Mouse (Mus musculus) c-Kit-negative CD71-positive TER-119-positive erythroid progenitor cells, embryonic 14.5 days (primary cell): ENCODE data around the gene Pawr.
A peak's percentile ranks its signal among the peaks of the same experiment; 100 is the strongest.

ENCODE experiments used
- DNase-seq: peaks from one replicate; pipeline ENCODE4 v3.0.0-alpha.2; 2013; ENCODE audit warnings: low read depth, low spot score

The Pawr gene

DNA sequence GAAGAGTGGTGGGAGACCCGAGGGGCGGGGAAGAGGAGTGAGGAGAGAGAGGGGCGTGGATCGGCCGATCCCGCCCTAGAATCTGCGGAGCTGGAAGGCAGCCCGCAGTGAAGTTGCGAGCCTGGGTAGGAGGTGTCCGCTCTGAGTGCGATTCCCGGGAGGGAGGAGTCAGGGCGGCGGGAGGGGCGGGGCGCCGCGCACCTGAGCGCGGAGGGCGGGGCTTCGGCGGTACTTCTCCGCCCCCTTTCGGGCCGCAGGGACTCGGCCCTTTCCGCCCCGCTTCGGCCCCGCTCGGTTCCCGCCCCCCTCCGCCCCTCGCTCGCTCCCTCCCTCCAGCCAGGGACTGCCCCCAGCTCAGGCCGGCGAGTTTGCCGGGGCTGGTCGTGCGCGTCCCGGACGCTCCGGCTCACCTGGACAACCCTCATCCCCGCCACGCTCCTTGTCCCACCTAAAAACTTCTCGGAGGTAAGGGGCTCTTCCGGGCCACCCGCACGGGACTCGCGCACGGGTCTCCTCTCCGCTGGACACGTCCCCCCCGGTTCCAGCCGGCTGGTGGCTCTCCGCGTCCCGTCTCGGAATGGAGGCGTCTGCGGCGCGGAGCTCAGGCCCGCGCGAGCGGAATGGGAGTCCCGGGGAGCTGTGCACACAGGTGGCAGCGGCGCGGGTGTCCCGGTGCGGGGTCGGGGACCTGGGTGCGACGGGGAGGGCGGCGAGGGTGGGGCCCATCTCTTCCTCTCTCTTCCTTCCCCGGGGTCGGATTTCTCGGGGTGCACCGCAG is at the start of gene Pawr:
TSS of gene Pawr (plus strand) at position 338 of the 778 bp plus-strand sequence.
- peak; percentile 64 for DNase-seq

DNA sequence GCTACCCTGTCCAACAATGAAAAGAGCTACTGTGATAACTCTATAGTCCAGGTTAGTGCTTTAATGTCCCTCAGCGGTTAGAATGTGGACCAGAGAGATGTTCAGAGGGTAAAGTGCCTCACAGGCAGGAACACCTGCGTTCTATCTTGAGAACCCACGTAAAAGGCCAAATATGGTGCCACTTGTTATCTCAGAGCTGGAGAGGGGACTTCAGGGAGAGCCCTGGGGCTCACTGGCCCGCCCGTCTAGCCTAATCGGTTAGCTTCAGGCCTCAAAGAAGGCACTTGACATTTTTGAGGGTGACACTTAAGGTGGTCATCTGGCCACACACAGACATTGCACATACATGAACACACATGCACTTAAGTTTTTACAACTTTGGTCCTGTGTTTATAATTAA is 49.6 kb upstream of the Pawr start:
- no peak for DNase-seq

DNA sequence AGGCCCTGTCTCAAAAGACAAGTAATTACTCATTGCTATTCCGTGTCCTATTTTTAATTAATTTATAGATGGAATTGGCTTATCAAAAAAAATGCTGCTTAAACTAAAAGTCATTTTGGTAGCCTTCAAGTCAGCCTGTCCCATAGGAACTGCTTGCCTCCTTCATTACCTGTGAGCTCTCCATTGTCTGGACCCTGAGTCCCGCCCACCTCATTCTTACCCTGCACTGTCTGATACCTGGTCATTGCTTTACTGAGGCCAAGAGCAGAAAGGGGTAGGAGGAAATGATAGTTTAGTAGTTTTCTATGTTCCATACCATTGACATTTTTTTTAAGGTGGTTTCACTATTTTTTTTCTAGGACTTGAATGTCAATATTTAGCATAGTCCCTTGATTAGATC is 48.5 kb upstream of the Pawr start:
- no peak for DNase-seq

DNA sequence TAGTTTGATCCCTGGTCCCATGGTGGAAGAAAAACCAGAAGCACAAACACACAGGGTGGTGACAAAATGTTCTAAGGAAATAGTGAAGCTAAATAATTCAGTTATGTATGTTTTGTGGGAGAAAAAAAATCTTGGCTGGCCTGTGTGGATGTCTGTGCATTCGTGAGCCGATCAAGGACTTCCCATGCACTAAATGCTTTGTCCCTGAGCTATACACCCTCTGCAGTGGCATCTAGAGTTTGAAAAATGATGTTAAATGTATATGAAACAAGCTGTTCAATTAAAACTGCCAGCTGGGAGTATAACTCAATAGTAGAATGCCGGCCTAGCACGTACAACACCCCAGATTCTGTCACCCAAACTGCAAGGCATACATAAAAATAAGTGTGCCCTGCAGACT is 48.1 kb upstream of the Pawr start:
- no peak for DNase-seq

- no peak for DNase-seq
These were observed 47.5 kb upstream of the Pawr start for GRCm38 (mm10) chr10:108284445-108284844.

- DNase-seq: no peak
These were observed 46.9 kb upstream of the Pawr start for GRCm38 (mm10) chr10:108284977-108285376.

DNA sequence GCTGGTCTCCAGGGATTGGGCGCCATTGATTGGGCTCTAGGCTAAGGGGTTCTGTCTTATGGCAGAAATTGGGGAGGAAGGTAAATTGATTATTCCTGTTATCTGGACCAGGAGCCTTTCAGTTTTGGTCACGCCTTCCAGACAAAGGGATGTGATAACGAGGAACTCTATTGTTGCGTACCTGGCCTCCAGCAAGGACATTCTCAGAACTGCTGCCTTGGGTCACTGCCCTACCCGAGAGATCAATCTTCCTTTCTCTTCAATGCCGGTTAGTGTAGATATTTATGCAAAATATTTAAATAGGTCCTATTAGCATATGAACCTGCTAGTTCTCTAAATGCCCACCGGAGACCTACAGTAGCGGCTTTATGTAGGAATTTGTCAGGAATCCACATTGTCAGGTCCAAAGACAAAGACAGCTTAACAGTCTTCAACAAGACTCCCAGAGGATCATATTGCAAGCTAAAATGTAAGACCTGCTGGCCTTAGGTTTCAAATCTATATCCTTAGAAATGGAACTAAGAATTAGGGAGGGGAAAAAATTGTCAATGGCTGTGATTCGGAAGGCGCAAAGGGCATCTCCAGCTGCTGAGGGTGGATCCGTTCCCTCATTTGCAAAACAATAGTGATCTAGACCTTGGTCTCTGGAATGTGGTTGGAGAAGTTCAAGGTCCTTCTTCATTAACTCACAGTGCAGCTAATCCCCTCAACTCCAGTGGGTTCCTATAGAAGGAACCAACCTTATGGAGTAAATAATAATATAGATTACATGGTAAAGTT is 45.1 kb upstream of the Pawr start:
- DNase-seq: no peak

GRCm38 (mm10) chr10:108287438-108287801 is 44.5 kb upstream of the Pawr start:
- no peak for DNase-seq

- DNase-seq: no peak
These were observed 41.9 kb upstream of the Pawr start for GRCm38 (mm10) chr10:108290046-108290445.

DNA sequence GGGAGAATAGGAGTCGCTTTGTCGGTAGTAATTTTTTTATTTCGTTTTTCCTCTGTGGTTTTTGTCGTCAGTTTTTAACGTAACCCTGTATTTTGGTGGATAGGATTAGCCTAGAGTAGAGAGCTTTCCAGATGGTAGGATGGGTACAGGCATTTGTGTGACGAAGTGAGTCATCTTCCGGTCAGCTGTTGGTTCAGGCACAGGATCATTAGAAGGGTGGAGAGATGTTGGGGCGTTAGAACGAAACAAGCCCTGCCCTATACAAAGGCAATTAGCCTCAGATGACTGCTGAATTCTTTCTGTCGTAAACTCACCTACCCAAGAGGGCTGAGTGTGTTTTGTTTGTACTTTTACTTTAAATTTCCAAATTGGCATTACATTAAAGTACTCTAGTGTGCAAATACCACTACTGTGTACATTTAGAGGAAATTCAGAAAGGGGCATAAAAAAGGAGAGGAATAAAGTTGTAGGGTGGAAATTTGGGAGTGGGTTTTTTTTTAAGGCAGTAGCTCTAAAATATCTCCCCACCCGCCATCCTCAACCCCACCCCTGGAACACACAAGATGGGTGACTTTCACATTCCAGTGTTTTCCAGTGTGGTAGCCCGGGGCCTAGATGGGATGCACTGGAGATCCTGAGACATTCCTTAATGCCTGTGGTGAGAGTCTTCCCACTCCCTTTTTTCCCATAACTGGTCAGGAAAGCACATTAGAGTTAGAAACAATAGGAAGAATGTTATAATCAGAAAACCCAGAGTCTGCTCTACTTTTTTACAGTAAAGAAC is 40.0 kb upstream of the Pawr start:
- no peak for DNase-seq

GRCm38 (mm10) chr10:108292651-108293050 is 39.3 kb upstream of the Pawr start:
- no peak for DNase-seq

- no peak for DNase-seq
These were observed 38.2 kb upstream of the Pawr start for GRCm38 (mm10) chr10:108293620-108294195.

GRCm38 (mm10) chr10:108294766-108295165 is 37.2 kb upstream of the Pawr start:
- no peak for DNase-seq

- DNase-seq: no peak
These were observed 35.5 kb upstream of the Pawr start for GRCm38 (mm10) chr10:108296446-108296845.

DNA sequence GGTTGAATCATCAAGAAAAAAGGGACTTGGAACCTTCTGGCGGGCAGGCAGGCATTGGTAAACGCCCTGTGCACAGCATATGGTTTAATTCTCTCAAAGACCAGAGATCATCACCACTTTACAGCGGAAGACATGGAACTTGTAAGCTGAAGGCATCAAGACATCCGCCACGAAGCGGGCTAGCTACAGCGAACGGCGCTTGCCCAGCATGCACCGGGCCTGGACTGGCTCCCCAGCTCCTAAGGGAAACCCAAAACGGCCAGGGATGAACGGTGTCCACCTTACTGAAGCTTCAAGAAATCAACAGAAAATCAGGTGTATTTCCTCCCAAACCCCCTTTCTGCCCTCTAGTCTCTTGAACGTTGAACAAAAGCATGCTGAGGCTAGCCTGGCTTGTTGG is 33.7 kb upstream of the Pawr start:
- no peak for DNase-seq

DNA sequence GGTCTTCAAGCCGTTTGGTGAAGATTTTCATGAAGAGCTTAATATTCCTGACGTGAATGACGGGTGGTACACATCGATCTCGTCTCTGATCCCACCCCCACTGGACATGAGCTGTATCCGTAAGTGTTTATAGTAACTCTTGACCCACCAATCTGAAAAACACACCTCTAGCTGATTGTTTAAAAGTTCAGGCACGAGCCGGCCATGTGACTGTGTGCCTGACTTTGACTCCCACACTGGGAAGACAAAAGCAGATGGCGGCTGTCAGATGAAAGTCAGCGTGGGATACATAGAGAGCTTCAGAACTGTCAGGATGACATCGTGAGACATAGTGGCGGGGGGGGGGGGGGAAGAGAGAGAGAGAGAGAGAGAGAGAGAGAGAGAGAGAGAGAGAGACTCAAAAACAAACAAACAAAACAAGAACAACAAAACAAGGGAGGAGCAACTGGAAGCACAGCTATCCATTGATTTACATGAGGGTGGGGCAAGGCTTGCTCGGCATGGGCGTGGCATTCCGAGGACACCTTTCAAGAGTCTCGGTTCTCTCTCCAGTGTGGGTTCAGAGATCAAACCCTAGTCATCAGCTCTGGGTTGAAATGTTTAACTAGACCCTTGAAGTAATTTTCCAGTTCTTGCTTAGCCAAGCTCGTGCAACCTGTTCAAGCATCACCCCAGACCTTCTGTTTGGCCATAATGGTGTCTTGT is 32.9 kb upstream of the Pawr start:
- no peak for DNase-seq

DNA sequence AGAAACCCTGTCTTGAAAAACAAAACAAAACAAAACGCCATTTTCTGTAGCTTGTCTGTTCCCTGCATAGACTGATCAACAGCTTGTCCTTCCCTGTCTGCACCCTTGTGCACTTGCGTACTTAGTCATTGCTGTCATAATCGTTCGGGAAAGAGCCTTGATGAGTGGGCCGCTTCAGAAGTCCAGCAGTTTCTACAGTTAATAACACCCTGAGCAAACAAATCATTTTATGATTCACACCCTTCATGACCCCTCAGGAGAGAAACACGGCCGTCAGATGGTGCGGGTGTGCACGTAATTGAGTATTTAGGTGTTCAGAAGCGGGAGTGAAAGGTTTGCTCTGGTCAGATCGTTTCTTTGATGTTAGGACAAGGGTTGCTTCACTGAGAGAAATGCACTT is 32.1 kb upstream of the Pawr start:
- no peak for DNase-seq

DNA sequence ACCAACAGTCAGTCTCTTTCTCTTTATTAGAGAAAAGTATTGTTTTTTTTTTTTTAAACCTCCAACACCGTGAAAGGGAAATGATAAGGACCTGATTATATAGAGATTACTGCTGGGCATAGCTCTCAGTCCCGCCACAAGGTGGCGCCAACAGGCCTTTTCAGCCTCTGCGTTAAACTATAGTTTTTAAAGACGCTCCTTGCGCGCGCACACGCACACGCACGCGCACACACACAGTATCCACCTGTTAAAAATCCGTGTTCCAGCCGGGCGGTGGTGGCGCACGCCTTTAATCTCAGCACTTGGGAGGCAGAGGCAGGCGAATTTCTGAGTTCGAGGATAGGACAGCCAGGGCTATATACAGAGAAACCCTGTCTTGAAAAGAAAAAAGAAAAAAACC is 31.1 kb upstream of the Pawr start:
- DNase-seq: peak; percentile 56

DNA sequence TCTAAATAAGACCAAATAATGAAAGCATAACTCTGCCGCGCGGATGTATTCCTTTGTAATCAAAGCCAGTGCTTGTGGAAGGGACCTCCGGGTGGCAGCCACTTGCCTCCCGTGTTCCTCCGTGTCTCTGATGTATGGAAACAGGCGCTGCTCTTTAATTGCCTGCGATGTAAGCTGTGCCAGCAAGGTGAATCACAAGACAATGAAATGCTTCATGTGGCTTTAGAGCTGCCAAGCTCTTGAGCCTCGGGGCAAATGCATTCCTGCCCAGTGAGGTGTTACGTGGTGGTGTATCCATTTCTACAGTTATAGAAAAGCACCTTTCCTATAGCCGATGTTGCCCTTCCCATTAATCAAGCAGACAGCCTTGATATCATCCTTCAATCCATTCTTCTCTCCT is 24.1 kb upstream of the Pawr start:
- DNase-seq: no peak

DNA sequence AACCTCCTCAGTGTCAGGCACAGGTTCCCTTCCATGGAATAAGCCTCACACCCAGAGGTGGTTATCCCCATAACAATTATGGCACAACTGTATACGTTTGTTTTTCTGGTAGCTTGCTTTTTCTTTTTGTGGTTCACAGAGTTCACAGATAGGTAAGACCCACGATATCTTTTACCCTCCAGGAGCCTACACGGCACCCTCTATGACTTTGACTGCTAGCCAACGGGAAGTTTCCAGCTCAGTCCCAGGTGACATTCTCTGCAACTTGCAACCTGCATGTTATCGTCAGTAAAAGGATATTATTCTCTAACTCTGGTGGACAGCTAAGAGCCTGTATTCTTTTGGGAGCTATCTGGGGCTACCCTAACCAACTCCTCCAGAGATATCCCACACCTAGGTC is 21.7 kb upstream of the Pawr start:
- DNase-seq: no peak

DNA sequence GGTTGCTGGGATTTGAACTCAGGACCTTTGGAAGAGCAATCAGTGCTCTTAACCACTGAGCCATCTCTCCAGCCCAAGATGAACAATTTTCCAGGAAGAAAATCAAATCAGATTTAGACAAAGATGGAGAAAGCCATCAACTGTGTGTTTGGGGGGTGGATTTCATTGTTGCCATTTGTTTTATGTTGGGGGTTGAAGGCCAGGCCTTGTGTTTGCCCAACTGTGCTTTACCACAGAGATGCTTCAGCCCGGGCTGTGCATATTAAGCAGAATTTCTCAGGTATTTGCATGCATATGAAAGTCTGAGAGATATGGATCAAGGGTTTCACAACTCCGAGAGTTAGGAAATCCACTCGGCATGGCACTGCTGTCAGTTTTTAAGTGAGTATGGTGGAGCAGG is 20.5 kb upstream of the Pawr start:
- DNase-seq: no peak
